Mouse (Mus musculus): Measurements from ENCODE around the gene Pxdc1. TPM values are rescaled to one million over a fixed set of nuclear protein-coding genes. Genes with fewer than 3 reads are reported as not detected.
A peak's percentile ranks its signal among the peaks of the same experiment; 100 is the strongest.

Pxdc1 gene
- polyA plus RNA-seq, 1 experiment from 2014 or later = 9.4 TPM

DNA sequence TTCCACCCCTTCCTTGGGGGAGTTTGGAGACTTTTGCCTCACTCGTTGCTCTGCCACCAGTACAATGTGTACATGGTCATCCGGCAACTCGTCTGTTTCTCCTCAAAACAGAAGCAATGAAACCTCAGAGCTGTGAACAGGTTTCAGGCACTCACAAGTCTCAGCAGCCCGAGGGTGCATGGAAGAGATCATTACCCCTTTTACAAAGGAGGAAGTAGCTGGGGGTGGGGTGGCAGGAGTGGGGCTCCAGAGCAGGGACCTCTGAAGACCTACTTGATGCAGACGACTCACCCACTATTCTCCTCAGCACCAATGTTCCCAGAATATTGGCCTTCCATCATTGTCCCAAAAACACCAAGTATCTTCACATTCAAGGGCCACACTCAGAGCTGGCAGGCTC, 3.1 kb upstream of the Pxdc1 start:
- Histone ChIP-seq H3K4me2 (replicated peaks; ENCODE audit: low read depth, low read length) (no peak overlapping the region), H3K9me3 (ENCODE audit: control insufficient read depth, low read length) (no peaks in the 10 kb centered on the region), H3K9ac (ENCODE audit: low read depth, low read length) (no peak overlapping the region), H3K4me3 (ENCODE audit: low read length) (no peak overlapping the region), H3K27ac (ENCODE audit: low read depth, low read length) (no peak overlapping the region), H3K4me1 (ENCODE audit: control insufficient read depth, insufficient read depth, low read length) (0 out of 2 replicates have a peak, but pooled peaks cover 2% of the 10 kb centered on the region), H3K36me3 (ENCODE audit: control insufficient read depth, insufficient read depth, low read length) (no peaks in the 10 kb centered on the region), H3K27me3 (ENCODE audit: control insufficient read depth, insufficient read depth, low read length) (peaks cover 12% of the 10 kb centered on the region; the same call in 1 of the 2 replicates)
- 83% methylated on average over 5 of the region's 5 CpGs for WGBS
- ATAC-seq (ENCODE audit: low FRiP score, low TSS enrichment) = no peak

DNA sequence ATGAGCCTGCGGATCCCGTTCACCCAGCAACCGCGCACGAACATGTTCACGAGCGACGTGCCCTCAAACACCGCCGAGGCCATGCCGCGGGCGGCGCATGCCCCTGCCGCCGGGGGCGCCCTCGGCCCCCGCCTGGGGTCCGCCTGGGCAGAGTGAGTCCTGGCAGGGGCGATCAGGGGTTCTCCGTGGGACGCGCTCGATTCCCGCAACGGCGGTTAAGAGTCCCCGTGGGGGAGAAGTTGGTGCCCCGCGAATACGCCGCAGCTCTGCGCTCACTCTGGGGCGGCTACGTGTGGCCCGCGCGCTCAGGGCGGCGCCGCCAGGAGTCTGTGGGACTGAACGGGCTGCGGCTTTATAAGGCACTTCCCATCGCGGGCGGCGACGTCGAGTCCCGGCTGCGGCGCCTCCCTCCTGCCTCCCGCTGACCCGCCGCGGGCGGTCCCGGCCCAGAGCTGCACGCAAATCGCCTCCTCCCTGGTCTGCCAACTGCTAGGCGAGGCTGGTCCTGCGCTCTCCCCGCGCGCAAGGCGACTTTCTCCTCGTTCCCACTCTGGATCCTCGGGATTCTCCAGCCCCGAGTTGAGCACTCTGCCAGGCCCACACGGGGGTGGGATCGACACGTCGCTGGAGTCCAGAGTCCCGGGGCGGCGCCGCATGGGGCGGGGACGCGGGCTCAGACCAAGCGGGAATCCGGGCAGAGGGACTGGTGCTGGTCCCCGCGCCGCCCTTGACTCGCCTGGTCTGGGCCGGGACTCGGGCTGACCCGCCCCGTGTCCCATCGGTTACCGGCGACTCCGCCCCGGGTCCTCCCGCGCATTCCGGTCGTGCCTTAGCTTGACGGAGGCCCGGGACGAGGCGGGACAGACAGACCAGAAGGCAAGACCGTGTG, 689 bp downstream of the Pxdc1 start:
- H3K4me3 ChIP-seq (ENCODE audit: low read length) = peak overlapping the region; percentile 64
- H3K36me3 ChIP-seq (ENCODE audit: control insufficient read depth, insufficient read depth, low read length) = no peaks in the 10 kb centered on the region
- H3K9ac ChIP-seq (ENCODE audit: low read depth, low read length) = peak overlapping the region; percentile 63
- peak; percentile 82 for ATAC-seq (ENCODE audit: low FRiP score, low TSS enrichment)
- WGBS = under 1% methylated on average over 101 of the region's 105 CpGs
- peak overlapping the region; percentile 92 for H3K4me2 ChIP-seq (replicated peaks; ENCODE audit: low read depth, low read length)
- H3K4me1 ChIP-seq (ENCODE audit: control insufficient read depth, insufficient read depth, low read length) = 0 out of 2 replicates have a peak, but pooled peaks cover 6% of the 10 kb centered on the region
- no peaks in the 10 kb centered on the region for H3K9me3 ChIP-seq (ENCODE audit: control insufficient read depth, low read length)
- H3K27ac ChIP-seq (ENCODE audit: low read depth, low read length) = peak overlapping the region; percentile 78
- peaks cover 25% of the 10 kb centered on the region for H3K27me3 ChIP-seq (ENCODE audit: control insufficient read depth, insufficient read depth, low read length)

DNA sequence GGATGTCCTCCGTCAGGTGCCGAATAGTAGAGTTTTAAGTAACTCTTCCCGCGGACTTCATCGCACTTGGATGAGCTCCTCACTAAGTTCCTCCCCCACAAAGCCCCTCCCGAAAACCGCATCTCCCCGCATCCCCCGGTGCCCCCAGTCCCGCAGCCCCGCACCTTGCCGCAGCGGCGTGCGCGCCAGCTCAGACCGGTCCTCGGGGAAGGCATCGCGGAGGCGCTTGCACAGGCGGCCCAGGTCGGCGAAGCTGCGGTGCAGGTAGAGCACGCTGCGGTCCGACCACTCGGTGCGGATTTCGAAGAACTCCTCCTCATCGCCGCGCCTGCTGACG, 1.3 kb downstream of the Pxdc1 start:
- WGBS = under 1% methylated on average over 35 of the region's 35 CpGs
- 0 out of 2 replicates have a peak, but pooled peaks cover 6% of the 10 kb centered on the region for H3K4me1 ChIP-seq (ENCODE audit: control insufficient read depth, insufficient read depth, low read length)
- H3K4me3 ChIP-seq (ENCODE audit: low read length) = peak overlapping the region; percentile 64
- H3K36me3 ChIP-seq (ENCODE audit: control insufficient read depth, insufficient read depth, low read length) = no peaks in the 10 kb centered on the region
- ATAC-seq (ENCODE audit: low FRiP score, low TSS enrichment) = peak; percentile 7; the same call in 1 of the 2 replicates
- H3K4me2 ChIP-seq (replicated peaks; ENCODE audit: low read depth, low read length) = peak overlapping the region; percentile 92
- no peak overlapping the region for H3K27ac ChIP-seq (ENCODE audit: low read depth, low read length)
- H3K9ac ChIP-seq (ENCODE audit: low read depth, low read length) = peak overlapping the region; percentile 63
- peaks cover 25% of the 10 kb centered on the region for H3K27me3 ChIP-seq (ENCODE audit: control insufficient read depth, insufficient read depth, low read length)
- H3K9me3 ChIP-seq (ENCODE audit: control insufficient read depth, low read length) = no peaks in the 10 kb centered on the region

DNA sequence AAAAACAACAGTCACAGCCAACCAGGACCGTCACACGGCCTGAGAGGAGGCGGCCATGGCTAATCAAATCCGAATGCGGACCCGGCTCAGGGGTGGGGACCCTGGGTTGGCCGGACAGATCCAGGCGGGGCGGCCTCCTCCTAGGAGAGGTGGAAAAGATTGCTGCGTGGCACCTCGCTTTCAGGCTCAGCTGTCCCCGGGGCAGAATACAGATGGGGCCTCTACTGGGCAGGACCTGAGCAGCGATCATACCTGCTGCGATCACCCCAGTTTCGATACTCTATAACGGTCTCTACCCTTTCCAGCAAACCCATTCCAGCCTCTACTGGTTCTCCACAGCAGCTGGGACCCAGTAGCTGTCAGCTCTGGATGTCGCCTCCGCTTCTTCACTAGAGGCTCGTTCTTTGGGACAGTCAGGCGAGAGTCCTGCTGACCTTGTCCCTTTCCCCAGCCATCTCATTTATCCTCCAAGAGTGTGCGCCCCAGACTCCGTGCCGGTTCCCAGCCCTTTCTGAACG, 1.8 kb downstream of the Pxdc1 start:
- ATAC-seq (ENCODE audit: low FRiP score, low TSS enrichment) = 0 out of 2 replicates have a peak, but pooled peaks have one; percentile 25
- peak overlapping the region; percentile 64 for H3K4me3 ChIP-seq (ENCODE audit: low read length)
- no peak overlapping the region for H3K27ac ChIP-seq (ENCODE audit: low read depth, low read length)
- peak overlapping the region; percentile 92 for H3K4me2 ChIP-seq (replicated peaks; ENCODE audit: low read depth, low read length)
- H3K9me3 ChIP-seq (ENCODE audit: control insufficient read depth, low read length) = no peaks in the 10 kb centered on the region
- peaks cover 25% of the 10 kb centered on the region for H3K27me3 ChIP-seq (ENCODE audit: control insufficient read depth, insufficient read depth, low read length)
- 1% methylated on average over 24 of the region's 24 CpGs for WGBS
- H3K9ac ChIP-seq (ENCODE audit: low read depth, low read length) = peak overlapping the region; percentile 63
- 0 out of 2 replicates have a peak, but pooled peaks cover 6% of the 10 kb centered on the region for H3K4me1 ChIP-seq (ENCODE audit: control insufficient read depth, insufficient read depth, low read length)
- no peaks in the 10 kb centered on the region for H3K36me3 ChIP-seq (ENCODE audit: control insufficient read depth, insufficient read depth, low read length)

DNA sequence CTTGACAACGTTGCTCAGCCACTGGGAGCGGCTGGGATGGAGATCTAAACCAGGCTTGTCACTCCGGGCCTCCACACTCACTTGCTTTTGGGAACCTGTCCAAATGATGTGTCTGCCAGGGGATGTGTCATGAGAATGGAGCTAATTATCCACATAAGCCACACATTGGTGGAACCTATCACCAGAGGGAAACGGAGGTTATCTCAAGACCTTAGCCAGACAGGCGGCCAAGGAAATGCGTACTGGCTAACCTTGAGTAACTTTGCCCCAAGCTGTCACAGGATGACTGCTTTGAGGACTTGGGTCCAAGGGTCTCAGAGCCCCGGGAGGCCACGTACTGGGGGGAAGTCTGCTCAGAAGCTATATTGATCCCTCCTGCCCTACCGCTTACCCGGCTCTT, 2.3 kb downstream of the Pxdc1 start:
- WGBS = 31% methylated on average over 10 of the region's 10 CpGs
- no peak for ATAC-seq (ENCODE audit: low FRiP score, low TSS enrichment)
- Histone ChIP-seq H3K9ac (ENCODE audit: low read depth, low read length) (peak overlapping the region; percentile 63; the same call in 1 of the 2 replicates), H3K4me3 (ENCODE audit: low read length) (peak overlapping the region; percentile 64), H3K4me1 (ENCODE audit: control insufficient read depth, insufficient read depth, low read length) (0 out of 2 replicates have a peak, but pooled peaks cover 6% of the 10 kb centered on the region), H3K27me3 (ENCODE audit: control insufficient read depth, insufficient read depth, low read length) (peaks cover 25% of the 10 kb centered on the region), H3K27ac (ENCODE audit: low read depth, low read length) (no peak overlapping the region), H3K36me3 (ENCODE audit: control insufficient read depth, insufficient read depth, low read length) (no peaks in the 10 kb centered on the region), H3K4me2 (replicated peaks; ENCODE audit: low read depth, low read length) (peak overlapping the region; percentile 92), H3K9me3 (ENCODE audit: control insufficient read depth, low read length) (no peaks in the 10 kb centered on the region)

DNA sequence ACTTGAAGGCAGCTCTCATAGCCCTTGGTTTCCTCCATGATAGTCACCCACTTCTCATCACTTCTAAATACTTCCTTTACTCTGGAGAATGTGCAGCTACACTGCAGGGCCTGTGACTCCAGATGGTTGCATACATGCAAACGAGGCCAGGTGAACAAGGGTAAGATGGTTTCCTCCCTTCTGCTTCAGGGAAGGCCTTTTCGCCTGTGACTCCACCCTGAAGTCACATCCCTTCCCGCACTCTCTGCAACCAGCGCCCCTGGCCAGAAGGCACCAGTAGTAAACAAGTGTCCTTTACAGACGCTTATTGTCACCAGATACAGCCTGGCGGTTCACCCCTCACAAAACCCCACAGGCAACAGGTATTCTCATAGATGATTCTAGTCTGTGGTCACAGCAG, 2.9 kb downstream of the Pxdc1 start:
- ATAC-seq (ENCODE audit: low FRiP score, low TSS enrichment) = no peak
- 50% methylated on average over 6 of the region's 6 CpGs for WGBS
- H3K4me1 ChIP-seq (ENCODE audit: control insufficient read depth, insufficient read depth, low read length) = 0 out of 2 replicates have a peak, but pooled peaks cover 6% of the 10 kb centered on the region
- H3K27ac ChIP-seq (ENCODE audit: low read depth, low read length) = no peak overlapping the region
- no peak overlapping the region for H3K9ac ChIP-seq (ENCODE audit: low read depth, low read length)
- peaks cover 25% of the 10 kb centered on the region for H3K27me3 ChIP-seq (ENCODE audit: control insufficient read depth, insufficient read depth, low read length)
- H3K9me3 ChIP-seq (ENCODE audit: control insufficient read depth, low read length) = no peaks in the 10 kb centered on the region
- H3K4me2 ChIP-seq (replicated peaks; ENCODE audit: low read depth, low read length) = peak overlapping the region; percentile 92
- H3K4me3 ChIP-seq (ENCODE audit: low read length) = peak overlapping the region; percentile 64; the same call in 1 of the 2 replicates
- H3K36me3 ChIP-seq (ENCODE audit: control insufficient read depth, insufficient read depth, low read length) = no peaks in the 10 kb centered on the region

DNA sequence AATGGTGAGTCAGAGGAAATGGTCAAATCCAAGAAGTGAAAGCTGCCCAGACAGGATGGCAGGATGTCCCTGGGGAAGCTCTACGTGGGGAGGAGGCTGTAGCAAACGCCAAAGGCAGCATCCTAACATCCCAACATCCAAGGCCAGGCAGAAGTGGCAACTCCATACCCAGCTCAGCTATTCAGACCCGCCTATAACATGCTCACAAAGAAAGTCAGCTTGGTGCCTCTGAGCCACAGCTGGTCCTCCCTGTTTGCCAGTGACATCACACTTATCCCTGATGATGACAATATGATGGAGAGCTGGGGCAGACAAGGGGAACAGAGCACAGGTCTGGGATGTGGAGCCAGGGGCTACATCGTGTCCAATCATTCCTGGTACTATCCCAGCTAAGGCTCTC, 5.5 kb downstream of the Pxdc1 start:
- H3K4me3 ChIP-seq (ENCODE audit: low read length) = no peak overlapping the region
- 0 out of 2 replicates have a peak, but pooled peaks cover 6% of the 10 kb centered on the region for H3K4me1 ChIP-seq (ENCODE audit: control insufficient read depth, insufficient read depth, low read length)
- peaks cover 22% of the 10 kb centered on the region for H3K27me3 ChIP-seq (ENCODE audit: control insufficient read depth, insufficient read depth, low read length)
- no peaks in the 10 kb centered on the region for H3K36me3 ChIP-seq (ENCODE audit: control insufficient read depth, insufficient read depth, low read length)
- 66% methylated on average over 4 of the region's 4 CpGs for WGBS
- H3K27ac ChIP-seq (ENCODE audit: low read depth, low read length) = no peak overlapping the region
- no peak for ATAC-seq (ENCODE audit: low FRiP score, low TSS enrichment)
- H3K9ac ChIP-seq (ENCODE audit: low read depth, low read length) = no peak overlapping the region
- no peaks in the 10 kb centered on the region for H3K9me3 ChIP-seq (ENCODE audit: control insufficient read depth, low read length)
- no peak overlapping the region for H3K4me2 ChIP-seq (replicated peaks; ENCODE audit: low read depth, low read length)

DNA sequence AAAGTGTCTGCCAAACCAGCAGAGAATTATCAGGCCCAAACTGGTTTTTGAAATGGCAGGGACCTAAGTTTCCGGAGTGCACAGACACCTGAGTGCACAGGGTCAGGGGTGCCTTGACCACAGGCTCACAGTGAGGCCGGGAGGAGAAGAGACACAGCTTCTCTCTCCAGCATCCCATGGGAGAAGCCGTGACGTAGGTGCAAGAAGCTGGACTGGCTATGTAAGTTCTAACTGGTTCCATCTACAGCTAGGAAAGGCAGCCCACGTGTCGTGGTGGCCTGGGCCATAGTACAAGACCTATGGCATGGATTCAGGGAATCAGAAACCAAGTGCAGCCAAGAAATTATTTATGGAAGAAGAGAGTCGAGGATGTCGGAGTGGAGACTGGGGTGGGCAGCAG, 6.1 kb downstream of the Pxdc1 start:
- no peak overlapping the region for H3K9ac ChIP-seq (ENCODE audit: low read depth, low read length)
- H3K4me1 ChIP-seq (ENCODE audit: control insufficient read depth, insufficient read depth, low read length) = 0 out of 2 replicates have a peak, but pooled peaks cover 6% of the 10 kb centered on the region
- no peak overlapping the region for H3K27ac ChIP-seq (ENCODE audit: low read depth, low read length)
- H3K27me3 ChIP-seq (ENCODE audit: control insufficient read depth, insufficient read depth, low read length) = peaks cover 22% of the 10 kb centered on the region
- H3K36me3 ChIP-seq (ENCODE audit: control insufficient read depth, insufficient read depth, low read length) = no peaks in the 10 kb centered on the region
- H3K9me3 ChIP-seq (ENCODE audit: control insufficient read depth, low read length) = no peaks in the 10 kb centered on the region
- no peak overlapping the region for H3K4me2 ChIP-seq (replicated peaks; ENCODE audit: low read depth, low read length)
- 81% methylated on average over 8 of the region's 8 CpGs for WGBS
- no peak overlapping the region for H3K4me3 ChIP-seq (ENCODE audit: low read length)
- ATAC-seq (ENCODE audit: low FRiP score, low TSS enrichment) = no peak

DNA sequence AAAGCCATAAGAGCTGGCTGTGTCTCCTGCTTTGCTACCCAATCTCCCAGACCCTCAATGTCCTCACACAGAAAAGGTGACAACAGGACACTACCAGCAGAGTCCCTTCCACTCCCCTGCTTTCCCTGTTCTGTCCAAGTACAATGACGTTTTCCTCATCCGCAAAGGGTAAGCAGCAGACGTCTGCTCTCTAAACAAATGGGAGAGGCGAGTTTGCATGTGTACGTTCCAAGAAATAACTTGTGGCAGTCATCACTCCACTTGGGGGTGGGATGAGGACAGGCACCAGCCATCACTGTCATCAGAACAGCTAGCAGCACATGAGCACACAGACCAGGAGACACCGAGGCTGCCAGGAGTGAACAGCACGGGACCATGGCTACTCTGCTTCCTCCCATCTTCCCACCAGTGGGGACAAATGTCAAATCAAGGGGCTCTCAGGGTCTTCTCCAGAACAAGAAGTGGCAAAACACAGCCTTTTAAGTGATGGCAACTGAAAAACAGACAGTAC, 7.0 kb downstream of the Pxdc1 start:
- ATAC-seq (ENCODE audit: low FRiP score, low TSS enrichment) = no peak
- Histone ChIP-seq H3K9ac (ENCODE audit: low read depth, low read length) (no peak overlapping the region), H3K9me3 (ENCODE audit: control insufficient read depth, low read length) (no peaks in the 10 kb centered on the region), H3K4me2 (replicated peaks; ENCODE audit: low read depth, low read length) (no peak overlapping the region), H3K36me3 (ENCODE audit: control insufficient read depth, insufficient read depth, low read length) (no peaks in the 10 kb centered on the region), H3K27ac (ENCODE audit: low read depth, low read length) (no peak overlapping the region), H3K4me3 (ENCODE audit: low read length) (no peak overlapping the region), H3K27me3 (ENCODE audit: control insufficient read depth, insufficient read depth, low read length) (peaks cover 13% of the 10 kb centered on the region), H3K4me1 (ENCODE audit: control insufficient read depth, insufficient read depth, low read length) (0 out of 2 replicates have a peak, but pooled peaks cover 3% of the 10 kb centered on the region)
- WGBS = 60% methylated on average over 7 of the region's 7 CpGs

All from kidney, embryonic 14.5 days (tissue).